Mouse (Mus musculus): ENCODE measurements around the gene Spsb2.
"Not testable (repeated sequence)": the region's sequence is repeated elsewhere in the genome, so short reads cannot be mapped to it uniquely, and the experiment has no call there.

Gene Spsb2

DNA sequence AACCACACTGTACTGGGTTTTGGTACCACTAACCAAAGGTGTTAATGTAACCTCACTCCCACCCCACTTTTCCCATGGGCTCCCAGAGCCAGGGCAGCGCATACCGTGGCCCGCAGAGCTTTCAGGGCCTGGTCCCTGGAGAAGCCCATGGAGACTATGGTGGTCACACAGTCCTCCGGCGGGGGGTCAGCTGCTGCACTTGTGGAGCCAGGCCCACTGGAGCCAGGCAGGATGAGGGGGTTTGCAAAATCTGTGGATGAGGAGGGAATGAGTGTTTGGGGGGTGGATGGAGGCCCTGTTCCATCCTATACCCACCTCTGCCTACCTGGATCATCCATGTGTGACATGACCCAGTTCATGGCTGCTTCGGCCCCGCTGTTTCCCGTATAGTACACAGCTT is 9.1 kb downstream of the Spsb2 start:
- no peak for DNase-seq (ENCODE audit: low read depth, low spot score)

GRCm38 (mm10) chr6:124817971-124818370 is 9.5 kb downstream of the Spsb2 start:
- DNase-seq (ENCODE audit: low read depth, low spot score), result no peak

DNA sequence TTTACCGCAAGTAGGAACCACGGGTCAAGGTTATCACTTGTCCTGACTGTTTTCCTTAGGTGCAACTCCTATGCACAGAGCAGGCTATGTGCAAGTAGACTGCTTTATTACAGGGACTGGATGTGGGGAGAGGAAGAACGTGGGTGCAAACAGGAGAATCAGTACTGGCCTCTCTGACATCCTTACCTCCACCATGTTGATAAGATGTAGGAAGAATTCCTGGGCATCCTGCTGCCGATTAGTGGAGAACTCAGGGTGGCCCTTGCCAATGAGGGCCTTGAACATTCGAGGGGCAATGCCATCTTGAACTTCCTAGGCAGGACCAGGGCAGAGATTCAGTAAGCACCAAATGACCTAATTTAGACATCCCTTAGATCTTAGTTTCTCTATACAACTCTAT is 12.4 kb downstream of the Spsb2 start:
- DNase-seq (ENCODE audit: low read depth, low spot score), result no peak

GRCm38 (mm10) chr6:124822049-124822448 is 13.6 kb downstream of the Spsb2 start:
- DNase-seq (ENCODE audit: low read depth, low spot score), result no peak

DNA sequence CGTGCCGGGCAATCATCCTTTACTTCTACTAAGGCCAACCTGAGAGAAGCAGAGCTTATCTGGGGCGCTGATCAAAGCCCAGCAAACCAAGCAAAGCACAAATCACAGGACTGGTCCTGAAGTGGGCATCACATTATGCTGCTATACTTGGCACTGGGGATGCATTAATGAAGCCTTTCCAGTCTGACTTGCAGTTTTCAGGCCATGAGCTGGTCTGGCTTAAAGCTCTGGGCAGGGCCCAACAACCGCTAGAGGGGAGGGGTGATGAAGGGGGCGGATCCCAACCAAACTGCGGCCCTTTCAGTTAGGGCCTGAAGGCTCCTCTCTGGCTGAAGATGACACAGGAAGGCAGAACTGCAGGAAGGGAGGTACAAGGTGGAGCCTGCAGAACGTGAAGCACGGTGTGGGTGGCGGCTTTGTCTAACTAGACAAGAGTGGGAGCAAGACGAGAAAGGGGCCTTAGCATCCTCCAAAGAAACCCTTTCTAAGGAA is 19.7 kb downstream of the Spsb2 start:
- peak; percentile 57 for DNase-seq (ENCODE audit: low read depth, low spot score)

- peak; percentile 99 for DNase-seq (ENCODE audit: low read depth, low spot score)
These were observed 20.7 kb downstream of the Spsb2 start, which contains the start of the genes Usp5 and Cdca3 for GRCm38 (mm10) chr6:124828868-124829798. Gene Usp5, minus strand, starts transcription at chr6:124829484. Gene Cdca3, plus strand, starts transcription at chr6:124829547.

DNA sequence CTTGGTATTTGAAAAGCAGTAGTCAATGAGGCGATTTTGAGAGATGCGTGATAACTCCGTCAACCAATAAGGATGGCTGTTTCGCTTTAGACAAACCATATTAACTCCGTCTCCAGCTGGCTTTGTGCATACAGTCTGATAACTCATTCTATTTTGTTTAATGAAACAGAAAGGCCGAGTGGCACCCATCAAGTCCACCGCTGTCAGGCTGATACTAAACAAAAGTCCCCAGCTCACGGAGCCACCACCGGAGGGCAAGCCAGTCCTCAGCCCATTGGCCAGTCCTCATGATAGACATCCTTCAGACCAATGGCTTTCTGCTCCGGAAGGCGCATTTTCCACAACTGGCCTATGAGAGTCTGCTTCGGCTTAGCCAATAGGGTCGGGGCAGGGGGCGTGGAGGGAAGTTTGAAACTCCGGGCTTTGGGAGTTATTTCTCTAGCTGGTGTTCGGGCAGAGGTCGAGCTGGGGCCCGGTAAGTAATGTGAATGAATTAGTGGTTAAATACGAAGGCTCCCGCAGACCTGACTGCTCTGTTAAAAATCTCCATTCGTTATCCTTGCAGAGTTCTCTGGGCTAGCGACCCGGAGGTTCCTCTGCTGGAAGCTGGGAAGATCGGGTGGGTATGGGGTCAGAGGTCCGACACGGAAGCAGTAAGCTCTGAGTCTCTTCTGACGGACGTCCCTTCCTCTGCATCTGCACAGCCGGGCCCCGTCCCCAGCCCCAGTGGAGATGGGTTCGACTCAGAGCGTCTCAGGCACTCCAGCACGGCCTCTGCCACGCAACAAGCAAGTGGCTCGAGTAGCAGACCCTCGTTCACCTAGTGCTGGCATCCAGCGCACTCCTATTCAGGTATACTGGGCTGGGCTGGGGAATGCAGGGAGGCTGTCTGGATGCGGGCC is 21.6 kb downstream of the Spsb2 start:
- DNase-seq (ENCODE audit: low read depth, low spot score), result peak; percentile 95

GRCm38 (mm10) chr6:124831199-124831598 is 22.7 kb downstream of the Spsb2 start:
- not testable (repeated sequence) for DNase-seq (ENCODE audit: low read depth, low spot score)

GRCm38 (mm10) chr6:124831649-124832048 is 23.2 kb downstream of the Spsb2 start:
- no peak for DNase-seq (ENCODE audit: low read depth, low spot score)

- DNase-seq (ENCODE audit: low read depth, low spot score), result no peak
These were observed 26.1 kb downstream of the Spsb2 start for GRCm38 (mm10) chr6:124834512-124835081.

GRCm38 (mm10) chr6:124835531-124835930 is 27.1 kb downstream of the Spsb2 start:
- no peak for DNase-seq (ENCODE audit: low read depth, low spot score)

- DNase-seq (ENCODE audit: low read depth, low spot score), result no peak
These were observed 27.9 kb downstream of the Spsb2 start for GRCm38 (mm10) chr6:124836411-124836810.

DNA sequence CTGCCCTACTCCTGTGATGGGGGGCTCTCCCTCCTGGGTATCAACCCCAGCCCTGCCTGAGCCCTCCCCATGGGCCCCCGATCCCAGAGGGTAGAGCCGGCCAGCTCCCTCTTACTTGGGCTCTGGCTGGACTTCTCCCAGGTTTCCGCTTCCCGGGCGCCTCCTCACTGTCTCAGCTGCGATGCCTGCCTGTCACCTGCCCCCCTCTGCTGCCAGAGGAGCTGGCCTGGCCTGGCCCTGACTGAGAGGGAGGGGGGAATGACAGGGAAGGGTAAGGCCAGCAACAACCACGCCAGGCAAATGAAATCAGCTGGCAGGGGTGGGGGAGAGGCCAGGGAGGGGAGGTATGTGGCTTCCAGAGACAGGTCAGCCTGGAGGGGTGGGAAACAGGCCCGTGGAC is 31.3 kb downstream of the Spsb2 start:
- no peak for DNase-seq (ENCODE audit: low read depth, low spot score)

DNA sequence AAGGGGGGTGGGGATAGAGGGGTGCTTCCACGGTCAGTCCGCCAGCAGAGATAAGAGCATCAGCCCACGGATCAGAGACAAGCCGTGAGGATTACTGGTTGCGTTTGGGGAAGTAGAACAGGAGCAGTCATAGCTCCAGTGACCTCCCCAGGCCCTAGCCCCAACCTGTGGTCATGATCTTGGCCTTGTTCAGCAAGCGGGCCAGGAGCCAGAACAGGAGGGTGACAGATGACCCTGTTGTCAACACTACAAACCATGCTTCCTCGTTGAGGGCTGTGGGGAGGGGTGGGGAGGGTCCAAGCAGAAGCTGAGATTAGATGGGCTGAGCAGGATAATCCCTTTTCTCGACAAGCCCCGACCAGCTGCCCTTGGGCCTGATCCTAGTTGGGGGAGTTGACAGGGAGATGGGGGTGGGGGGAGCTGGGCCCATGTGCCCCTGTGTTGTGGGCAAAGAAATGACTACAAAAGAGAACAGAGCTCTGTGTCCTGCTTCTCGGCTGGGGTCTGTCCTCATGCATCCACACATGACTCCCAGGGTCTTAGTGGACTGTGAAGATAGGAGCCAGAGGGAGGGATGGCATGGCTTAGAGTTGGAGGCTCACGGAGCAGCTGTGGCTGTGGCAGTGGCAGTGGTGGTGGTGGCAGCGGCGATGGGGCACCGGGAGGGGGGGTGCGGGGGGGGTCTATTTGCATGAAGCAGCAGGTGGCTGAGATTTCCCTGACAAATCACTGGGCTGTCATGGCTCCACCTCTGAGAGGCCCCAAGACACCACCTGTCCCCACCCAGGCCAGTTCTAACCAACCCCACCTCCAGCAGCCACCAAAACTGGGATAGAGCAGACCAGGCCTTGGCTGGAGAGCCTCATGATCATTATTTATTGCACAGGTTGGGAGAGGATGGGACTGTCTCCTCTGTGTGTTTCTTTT is 32.0 kb downstream of the Spsb2 start, which contains the start of gene Gnb3:
Gene Gnb3 (minus strand): TSS at position 35 of the 927 bp plus-strand sequence.
- no peak for DNase-seq (ENCODE audit: low read depth, low spot score)

DNA sequence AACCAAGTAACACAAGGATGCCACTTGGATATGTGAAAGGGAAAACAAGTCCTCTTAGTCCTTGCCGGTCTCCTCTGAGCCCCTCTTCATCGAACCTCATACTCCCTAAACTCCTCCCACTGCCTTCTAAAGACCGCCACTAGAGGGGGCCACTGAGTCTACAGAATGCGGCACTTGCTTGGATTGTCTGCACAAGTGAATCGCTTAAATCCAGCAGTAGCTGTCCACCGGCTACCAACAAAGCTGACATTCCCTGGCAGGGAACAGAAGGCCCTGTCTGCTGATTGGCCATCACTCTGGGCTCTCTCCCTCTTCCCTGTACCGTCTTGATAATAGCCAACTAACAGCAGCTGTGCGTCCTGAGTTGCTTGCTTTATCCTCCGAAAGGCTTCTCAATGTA is 38.8 kb downstream of the Spsb2 start:
- DNase-seq (ENCODE audit: low read depth, low spot score), result peak; percentile 92

DNA sequence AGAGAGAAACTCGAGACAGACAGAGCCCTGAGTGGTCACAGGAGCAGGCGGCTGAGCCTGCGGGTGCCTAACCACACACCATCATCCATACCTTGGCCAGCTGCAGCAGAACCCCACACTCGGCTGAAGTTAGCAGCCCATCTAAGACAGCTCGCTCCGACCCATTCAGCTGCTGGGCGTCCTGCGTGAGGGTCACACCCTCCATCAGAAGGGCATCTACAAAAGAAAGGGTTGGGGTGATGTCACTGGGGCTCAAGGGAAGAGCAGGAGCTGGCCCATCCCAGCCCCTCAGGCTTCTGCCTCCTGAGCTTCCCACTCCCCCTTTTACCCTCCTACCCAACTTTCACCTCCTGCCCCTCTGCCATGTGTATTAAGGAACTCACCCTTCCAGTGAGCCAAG is 42.1 kb downstream of the Spsb2 start:
- no peak for DNase-seq (ENCODE audit: low read depth, low spot score)

GRCm38 (mm10) chr6:124854647-124855046 is 46.2 kb downstream of the Spsb2 start:
- no peak for DNase-seq (ENCODE audit: low read depth, low spot score)

- no peak for DNase-seq (ENCODE audit: low read depth, low spot score)
These were observed 47.9 kb downstream of the Spsb2 start for GRCm38 (mm10) chr6:124856321-124856720.

- peak; percentile 85 for DNase-seq (ENCODE audit: low read depth, low spot score)
These were observed 48.7 kb downstream of the Spsb2 start, which contains the start of gene P3h3 for GRCm38 (mm10) chr6:124856916-124857839. Gene P3h3, minus strand, starts transcription at chr6:124857752.

Data from CD4-positive, CD25-positive, alpha-beta regulatory T cell, adult 2 months (primary cell).